Mouse (Mus musculus) left cerebral cortex, adult 2 months (tissue): ENCODE measurements around the gene Pigg. TPM values are rescaled to one million over a fixed set of nuclear protein-coding genes. Genes with fewer than 3 reads are reported as not detected.

ENCODE experiments used
- DNase-seq, 2 experiments: peaks; one replicate each; pipeline ENCODE4 v3.0.0; 2021 to 2022; ENCODE audit warnings: low spot score in 2 of 2, mixed read lengths in 1 of 2; ENCODE audit errors: extremely low spot score in 1 of 2
- H3K27ac ChIP-seq: fragments of 200-600 bp; 2 replicates; pipeline ENCODE4 v1.8.1; 2022
- H3K4me3 ChIP-seq: fragments of 200-600 bp; 2 replicates; pipeline ENCODE4 v1.8.1; 2022
- CTCF ChIP-seq: fragments of 200-600 bp; IDR thresholded peaks from 2 replicates; pipeline ENCODE4 v1.8.1; 2022; ENCODE audit warnings: antibody characterized with exemption, mild to moderate bottlenecking, moderate library complexity
- intact Hi-C: fragments of 180-260 bp; cut with DNase I; formaldehyde crosslinking; loops from one replicate; pipeline ENCODE4 v1.15.1; 2025
- total RNA-seq, 2 experiments: library from RNA; stranded (reverse); gene quantifications; 2 replicates each; pipeline ENCODE4 v1.2.3; 2021

The Pigg gene
- total RNA-seq, 2 experiments from 2014 or later, result 13.1 to 14.1 TPM

DNA sequence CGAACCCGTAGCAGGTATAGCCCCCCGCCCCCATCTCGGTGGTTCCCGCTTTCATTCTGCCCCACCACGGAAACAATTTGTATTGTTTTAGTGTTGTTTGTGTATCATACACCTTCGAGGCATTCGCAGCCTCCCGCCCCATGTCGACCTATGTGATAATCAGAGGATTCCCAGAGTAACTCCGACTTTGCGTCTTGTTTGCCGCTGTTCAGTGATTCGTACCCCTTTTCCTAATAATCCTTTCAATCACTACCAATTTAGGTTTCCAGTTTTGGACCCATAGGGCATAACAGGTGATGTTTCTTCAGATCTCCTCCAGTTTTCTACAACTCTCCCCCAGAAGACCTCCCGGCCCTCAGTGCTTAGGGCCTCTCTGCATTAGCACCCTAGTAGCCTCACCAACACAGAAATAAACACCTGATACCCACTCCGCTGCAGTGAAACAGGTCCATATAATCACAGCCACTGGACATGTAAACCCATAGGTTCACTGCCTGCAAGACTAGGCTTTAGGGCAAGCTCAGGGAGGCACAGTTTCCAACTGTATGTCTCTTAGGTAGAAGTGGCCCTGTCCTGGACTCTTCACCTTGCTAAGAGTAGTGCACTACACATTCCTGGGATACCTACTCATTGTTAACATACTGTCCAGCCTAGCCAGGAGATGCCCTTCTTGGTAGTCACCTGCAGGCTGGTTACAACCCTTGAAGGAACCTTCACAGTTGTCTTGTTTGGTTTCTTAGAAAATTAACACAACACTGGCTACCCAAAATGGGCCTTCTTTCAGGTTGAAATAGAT is 854 bp downstream of the Pigg start:
- no peak for DNase-seq
- TF ChIP-seq CTCF, result no peak
- intact Hi-C loops, result loop anchor here (2.0 kb wide), 2 partner anchors 44 to 180 kb away; partner anchors contain the start of genes Ccdc18, Dr1 and Tmed5
- H3K27ac ChIP-seq, result peak overlapping the region; percentile 81
- peak overlapping the region; percentile 91 for H3K4me3 ChIP-seq

DNA sequence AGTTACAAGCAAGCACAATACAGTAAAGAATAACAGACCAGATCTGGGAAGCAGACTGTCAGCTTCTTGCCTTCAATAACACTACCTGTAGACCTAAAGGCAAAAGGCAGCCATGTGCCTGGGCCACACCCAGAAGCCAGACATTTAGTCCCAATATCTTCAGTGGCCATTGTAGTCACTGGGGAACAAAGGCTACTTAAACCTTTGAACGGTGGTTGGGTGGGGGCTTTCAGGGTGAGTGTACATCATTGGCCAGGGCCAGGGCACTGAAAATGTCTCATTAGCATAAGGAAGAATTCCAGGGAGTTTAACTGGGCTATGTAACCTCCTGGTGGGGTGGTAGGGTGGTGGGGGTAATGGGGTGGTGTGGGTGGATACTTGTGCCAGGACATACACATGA is 18.6 kb downstream of the Pigg start:
- TF ChIP-seq CTCF, result no peak
- Histone ChIP-seq H3K4me3 (no peak overlapping the region), H3K27ac (no peak overlapping the region)
- no peak for DNase-seq
- intact Hi-C loops, result no loop called here

DNA sequence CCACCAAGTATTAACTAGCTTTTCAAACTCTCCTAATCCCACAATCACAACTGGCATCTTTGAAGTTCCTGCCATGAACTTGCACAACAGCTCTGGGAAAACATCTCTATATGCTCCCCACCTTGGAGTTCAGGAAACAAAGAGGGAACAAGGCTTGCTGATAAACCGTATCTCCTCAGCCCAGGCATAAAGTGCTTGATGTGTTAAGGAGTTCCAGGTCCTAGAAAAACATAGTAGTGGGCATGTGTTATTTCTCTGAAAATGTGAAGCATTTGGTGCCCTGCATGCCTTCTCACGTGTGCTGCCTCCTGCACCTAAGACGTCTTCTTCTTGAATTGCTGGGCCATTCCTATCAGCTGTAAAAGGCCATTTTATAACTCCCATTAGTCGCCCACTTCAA is 25.0 kb downstream of the Pigg start:
- intact Hi-C loops, result no loop called here
- no peak overlapping the region for H3K27ac ChIP-seq
- DNase-seq, result no peak
- H3K4me3 ChIP-seq, result no peak overlapping the region
- TF ChIP-seq CTCF, result no peak

- intact Hi-C loops, result no loop called here
- DNase-seq, result no peak
- Histone ChIP-seq H3K4me3 (no peak overlapping the region), H3K27ac (no peak overlapping the region)
- TF ChIP-seq CTCF, result no peak
Observed at GRCm38 (mm10) chr5:108338049-108338448, 25.6 kb downstream of the Pigg start.

GRCm38 (mm10) chr5:108343680-108344170 is 31.3 kb downstream of the Pigg start:
- no peak for DNase-seq
- no peak overlapping the region for H3K4me3 ChIP-seq
- no peak for TF ChIP-seq CTCF
- no peak overlapping the region for H3K27ac ChIP-seq
- intact Hi-C loops, result loop anchor here (2.0 kb wide), 1 partner anchor 19 kb away; no protein-coding TSS in a partner anchor

DNA sequence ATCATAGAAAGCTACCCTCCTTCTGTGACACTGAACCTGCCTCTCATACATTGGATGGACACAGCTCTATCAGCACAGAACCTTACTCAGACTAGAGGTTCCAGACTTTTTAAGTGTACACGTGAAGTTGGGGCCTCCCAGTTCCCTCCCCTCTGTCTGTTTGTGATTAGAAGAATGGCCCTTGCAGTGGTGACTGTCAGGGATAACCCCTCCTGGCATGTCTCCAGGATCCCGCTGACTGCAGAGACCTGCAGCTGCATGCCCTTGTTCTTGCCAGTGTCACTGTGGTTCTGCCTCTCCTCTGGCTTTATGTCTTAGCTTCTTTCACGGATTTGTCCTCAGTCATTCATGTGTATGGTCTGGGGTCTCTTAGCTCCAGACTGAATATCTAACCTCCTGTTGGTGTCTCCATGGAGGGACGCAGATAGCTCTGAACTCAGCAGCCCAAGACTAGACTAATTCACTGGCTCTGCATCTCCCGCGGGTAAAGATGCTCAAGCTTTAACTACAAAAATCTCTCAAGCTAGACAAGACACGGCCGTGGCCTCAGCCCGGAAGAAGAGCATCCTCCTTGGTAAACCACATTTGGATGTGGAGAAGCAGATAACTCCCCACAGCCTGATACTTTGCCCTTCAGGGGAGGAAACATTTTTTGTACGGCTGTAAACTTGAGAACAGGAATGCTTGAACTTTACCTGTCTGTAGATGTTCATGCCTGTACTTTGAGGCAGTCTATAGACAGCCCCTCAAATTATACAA is 33.1 kb downstream of the Pigg start:
- intact Hi-C loops, result loop anchor here (2.0 kb wide), 1 partner anchor 21 kb away; no protein-coding TSS in a partner anchor
- no peak for DNase-seq
- no peak for TF ChIP-seq CTCF
- Histone ChIP-seq H3K27ac (no peak overlapping the region), H3K4me3 (no peak overlapping the region)

GRCm38 (mm10) chr5:108347843-108348242 is 35.4 kb downstream of the Pigg start:
- no peak for DNase-seq
- intact Hi-C loops, result no loop called here

GRCm38 (mm10) chr5:108349511-108350148 is 37.2 kb downstream of the Pigg start:
- Histone ChIP-seq H3K27ac (no peak overlapping the region), H3K4me3 (no peak overlapping the region)
- no peak for DNase-seq
- TF ChIP-seq CTCF, result no peak
- intact Hi-C loops, result no loop called here

More at GRCm38 (mm10) chr5:108347843-108348242, 35.4 kb downstream of the Pigg start:
- peak; percentile 14 for TF ChIP-seq CTCF
- H3K27ac ChIP-seq, result no peak overlapping the region
- H3K4me3 ChIP-seq, result no peak overlapping the region

GRCm38 (mm10) chr5:108354056-108354455 is 41.6 kb downstream of the Pigg start:
- no peak for DNase-seq
- H3K27ac ChIP-seq, result no peak overlapping the region
- no peak for TF ChIP-seq CTCF
- no peak overlapping the region for H3K4me3 ChIP-seq
- intact Hi-C loops, result no loop called here

- no peak for DNase-seq
- TF ChIP-seq CTCF, result no peak
- intact Hi-C loops, result no loop called here
- Histone ChIP-seq H3K27ac (peak overlapping the region; percentile 37; the same call in 1 of the 2 replicates), H3K4me3 (no peak overlapping the region)
Observed at GRCm38 (mm10) chr5:108357862-108358261, 45.5 kb downstream of the Pigg start.

DNA sequence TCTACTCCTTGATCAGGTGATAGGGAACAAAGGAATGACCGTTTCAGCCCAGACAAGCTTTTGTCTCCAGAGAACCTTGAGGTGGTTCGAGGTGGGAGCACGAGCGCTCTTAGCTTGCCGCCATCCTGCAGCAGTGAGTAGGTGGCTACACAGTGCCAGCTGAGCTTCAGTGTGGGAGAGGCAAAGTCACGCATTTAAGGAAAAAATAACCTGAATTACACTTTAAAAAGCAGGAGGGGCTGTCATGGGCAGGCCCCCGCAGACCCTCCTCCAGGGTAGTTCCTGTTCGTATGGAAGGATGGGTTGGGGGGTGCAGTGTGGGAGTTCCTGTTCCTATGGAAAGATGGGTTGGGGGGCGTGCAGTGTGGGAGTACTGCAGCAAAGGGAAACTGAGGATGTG is 47.1 kb downstream of the Pigg start:
- no peak overlapping the region for H3K4me3 ChIP-seq
- TF ChIP-seq CTCF, result no peak
- intact Hi-C loops, result no loop called here
- H3K27ac ChIP-seq, result peak overlapping the region; percentile 78
- DNase-seq, result peak; percentile 56 to 63

DNA sequence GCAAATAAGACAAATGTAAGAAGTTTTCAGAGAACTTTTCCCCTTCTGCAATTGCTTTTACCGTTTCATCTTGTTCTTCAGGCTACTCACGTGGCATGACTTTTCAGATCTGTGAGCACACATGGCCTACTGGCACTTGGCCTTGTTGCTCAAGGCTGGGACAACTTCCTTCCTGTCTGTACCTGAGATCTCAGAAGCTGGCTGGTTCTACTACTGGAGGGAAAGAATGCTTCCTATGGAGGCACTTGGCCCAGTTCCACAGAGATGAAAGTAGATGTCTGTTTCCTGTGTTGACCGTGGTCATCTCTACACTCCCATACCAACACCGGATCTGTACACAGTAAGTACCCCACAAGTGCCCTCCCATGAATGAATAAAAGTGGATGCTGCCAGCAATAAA is 47.8 kb downstream of the Pigg start:
- no peak overlapping the region for H3K4me3 ChIP-seq
- no peak for DNase-seq
- H3K27ac ChIP-seq, result peak overlapping the region; percentile 78
- intact Hi-C loops, result no loop called here
- TF ChIP-seq CTCF, result no peak
